Mouse (Mus musculus) T-helper 1 cell (primary cell): ENCODE data around the gene Myo1d.

ENCODE experiments used
- in situ Hi-C: fragments of 300-600 bp; cut with MboI, MseI; formaldehyde crosslinking; loops from one replicate; pipeline ENCODE4 v1.15.1; 2025; ENCODE audit warnings: high pct_unique_total_duplicates

The Myo1d gene

DNA sequence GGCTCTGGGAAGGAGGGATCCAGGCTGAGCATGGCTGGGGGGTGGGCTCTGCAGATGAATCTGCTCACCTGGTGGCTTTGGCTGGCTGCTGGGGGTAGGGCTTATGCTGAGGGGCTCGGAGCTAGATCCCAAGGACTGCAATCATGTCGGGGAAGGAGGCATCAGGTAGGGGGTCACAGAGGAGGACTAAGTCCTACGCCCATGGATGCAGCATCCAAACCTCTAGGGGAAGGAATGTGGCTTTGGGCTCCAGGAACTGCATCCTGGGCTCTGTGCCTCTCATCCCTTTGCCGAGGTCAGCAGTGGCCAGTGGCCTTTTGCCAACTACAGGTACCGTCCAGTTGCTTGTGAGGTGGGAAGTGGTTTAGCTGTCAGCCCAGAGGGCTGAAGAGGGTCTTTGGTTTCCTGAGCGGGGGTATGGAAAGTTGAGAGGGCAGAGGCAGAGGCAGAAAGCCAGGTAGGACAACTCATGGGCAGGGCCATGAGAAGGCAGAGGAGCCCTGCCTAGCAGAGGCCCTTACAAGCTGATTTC lies 296.2 kb downstream of the Myo1d start:
- in situ Hi-C loops = no loop called here

DNA sequence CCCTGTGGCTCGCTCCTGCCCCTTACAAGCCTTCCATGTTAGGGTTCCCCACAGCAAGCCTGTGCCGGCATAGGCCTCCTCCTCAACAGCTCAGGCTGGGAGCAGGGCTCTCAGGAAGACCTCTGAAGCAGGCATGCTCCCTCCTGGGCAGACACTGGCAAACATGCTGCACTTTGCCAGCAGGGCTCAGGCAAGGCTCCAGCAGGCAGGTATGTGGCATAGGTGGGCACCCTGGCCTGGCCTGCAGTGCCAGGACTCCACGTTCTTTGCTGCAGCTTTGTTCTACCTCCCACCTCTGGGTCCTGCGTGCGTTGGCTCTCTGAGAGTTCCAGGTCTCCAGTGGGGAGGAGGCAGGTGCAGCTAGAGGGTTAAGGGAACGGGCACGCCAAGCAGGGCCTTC lies 296.9 kb downstream of the Myo1d start:
- in situ Hi-C loops = no loop called here

DNA sequence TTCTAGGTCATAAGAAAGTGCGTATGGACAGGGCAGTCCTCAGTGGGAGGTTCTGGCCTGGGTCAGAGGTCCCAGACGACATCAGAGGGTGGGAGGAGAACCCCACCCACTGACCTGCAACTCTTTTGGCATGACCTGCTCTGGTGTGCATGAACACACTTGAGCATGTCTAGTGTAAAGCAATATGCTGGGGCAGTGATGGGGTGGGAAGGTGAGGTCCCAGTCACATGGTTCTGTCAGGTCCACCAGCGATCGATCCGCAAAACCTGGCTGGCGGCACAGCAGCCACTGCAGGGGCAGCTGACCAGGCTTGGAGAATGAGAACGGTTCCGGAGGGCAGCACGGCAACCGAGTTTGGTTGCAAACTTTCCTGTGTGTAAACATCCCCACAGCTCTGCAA lies 297.5 kb downstream of the Myo1d start:
- in situ Hi-C loops = no loop called here

DNA sequence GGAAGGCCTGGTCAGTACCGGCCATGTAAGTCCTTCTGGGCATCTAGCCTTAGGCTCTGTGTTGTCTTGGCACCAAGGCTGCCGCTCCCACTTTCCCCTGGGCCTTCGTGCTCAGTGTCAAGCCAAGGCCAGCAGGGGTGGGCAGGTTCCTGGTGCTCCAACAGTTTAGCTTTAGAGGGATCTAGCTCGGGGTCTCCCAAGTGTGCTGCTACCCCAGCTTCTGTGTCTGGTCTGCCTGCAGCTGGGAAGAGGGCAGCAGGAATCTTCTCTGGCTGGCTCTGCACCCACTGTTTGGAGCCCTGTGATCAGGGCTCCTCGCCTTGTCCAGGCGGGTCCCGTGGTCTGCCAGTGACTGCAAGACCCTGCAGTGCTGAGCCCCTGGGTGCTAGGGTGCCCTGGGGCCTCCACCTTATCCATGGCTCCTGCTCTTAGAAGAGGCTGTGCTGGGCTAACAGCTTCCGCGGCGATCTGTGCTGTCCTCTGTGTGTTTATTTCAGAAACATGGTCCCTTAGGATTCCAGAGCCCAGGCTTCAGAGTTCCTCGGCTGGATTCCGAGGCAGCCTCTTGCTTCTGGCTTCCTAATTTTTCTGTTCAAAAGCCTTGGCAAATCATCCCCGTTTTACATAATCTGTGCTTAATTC lies 298.3 kb downstream of the Myo1d start:
- in situ Hi-C loops = no loop called here

DNA sequence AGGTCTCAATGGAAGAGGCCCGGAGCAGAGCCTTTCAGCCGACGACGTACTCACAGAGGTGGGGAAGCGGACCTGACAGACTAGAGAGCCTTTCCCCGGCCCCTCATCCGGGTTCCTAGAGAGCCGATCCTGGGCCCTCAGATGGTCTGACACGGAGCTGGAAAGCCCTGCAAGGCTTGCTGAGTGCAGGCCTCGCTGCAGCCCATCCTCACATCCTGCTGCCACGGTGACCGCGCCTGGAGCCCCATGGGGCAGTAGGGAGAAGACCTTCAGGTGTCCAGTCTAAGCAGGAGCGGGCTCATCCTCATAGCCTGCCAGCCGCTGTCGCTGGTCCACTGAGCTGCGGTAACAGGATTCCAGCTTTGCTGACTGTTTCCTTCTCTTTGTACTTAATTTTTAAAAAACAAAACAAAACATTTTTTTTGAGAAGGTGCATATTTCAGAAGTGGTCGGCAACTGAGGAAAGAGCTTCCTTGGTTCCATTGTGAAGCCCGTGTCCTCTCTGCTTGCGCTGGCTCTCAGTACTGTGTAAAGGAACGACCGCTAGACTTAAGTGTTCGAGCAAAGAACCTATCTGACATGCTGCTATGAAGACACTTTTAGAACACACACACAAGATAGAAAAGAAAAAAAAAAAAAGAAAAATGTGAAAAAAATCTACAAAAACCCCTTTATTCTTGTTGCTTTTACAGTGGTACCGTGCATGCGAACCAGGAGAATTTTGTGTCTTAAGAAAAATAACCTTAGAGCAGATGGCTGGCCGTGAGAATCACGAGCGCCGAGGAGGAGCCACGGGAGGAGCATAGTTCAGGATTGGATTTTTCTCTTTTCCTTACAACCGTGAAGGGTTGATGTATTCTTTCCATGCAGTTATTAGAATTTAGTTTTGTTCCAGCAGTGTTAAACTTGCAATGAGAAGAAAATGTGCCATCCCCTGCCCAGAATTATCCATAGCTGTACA lies 299.6 kb downstream of the Myo1d start:
- in situ Hi-C loops = loop anchor here (5.0 kb wide), 1 partner anchor 47 kb away; no protein-coding TSS in a partner anchor

DNA sequence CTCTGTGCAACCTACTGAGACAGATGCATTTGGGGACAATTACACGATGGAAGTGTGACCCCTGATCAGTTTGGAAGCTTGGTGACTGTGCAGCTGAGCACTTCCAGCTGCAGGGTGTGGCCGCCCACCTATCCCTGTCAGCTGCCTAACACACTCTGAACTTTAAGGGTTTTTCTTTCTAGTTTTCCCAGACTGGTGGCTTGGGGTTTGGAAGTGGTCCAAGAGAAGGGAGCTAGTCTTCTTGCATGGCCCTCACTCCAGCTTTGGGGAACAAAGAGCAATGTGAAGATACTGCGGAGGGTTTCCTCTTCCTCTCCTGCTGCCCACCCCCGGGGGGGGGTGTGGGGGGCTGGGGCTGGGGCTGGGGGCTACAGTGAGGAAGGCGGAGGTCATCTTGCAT lies 300.4 kb downstream of the Myo1d start:
- in situ Hi-C loops = loop anchor here (5.0 kb wide), 1 partner anchor 48 kb away; no protein-coding TSS in a partner anchor

DNA sequence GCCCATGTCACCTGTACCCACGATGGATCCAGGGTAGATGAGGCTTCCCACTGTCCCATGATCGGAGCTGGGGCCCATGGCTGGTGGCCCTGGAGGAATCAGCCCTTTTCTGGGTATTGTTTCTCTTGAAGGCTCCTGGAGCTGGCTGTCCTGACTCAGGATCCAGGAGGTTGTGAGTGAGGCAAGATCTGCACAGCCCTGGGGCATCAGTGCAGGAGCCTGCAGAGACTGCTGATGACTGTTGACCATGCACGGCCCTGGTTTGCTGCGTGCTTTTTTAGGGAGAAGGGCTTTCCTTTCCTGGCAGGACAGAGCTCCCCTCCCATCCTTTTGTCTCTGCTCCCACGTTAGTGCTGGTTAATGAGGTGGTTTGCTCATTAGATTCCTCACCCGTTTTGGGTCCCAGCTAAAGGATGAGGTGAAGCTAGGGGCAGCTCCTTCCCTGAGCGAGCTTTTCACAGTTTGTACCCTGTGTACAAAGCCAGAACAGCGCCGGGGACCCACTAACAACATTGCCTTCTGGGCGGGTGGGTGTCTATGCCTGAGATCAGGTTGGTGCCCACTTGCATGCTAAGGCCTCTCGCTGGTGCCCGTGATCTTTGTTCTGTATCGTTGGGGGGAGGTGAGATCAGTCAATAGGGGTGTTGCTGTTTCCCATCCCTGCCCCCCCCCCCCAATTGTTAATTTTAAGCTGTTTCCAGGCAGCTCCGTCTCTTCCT lies 301.0 kb downstream of the Myo1d start:
- in situ Hi-C loops = loop anchor here (5.0 kb wide), 1 partner anchor 48 kb away; no protein-coding TSS in a partner anchor

DNA sequence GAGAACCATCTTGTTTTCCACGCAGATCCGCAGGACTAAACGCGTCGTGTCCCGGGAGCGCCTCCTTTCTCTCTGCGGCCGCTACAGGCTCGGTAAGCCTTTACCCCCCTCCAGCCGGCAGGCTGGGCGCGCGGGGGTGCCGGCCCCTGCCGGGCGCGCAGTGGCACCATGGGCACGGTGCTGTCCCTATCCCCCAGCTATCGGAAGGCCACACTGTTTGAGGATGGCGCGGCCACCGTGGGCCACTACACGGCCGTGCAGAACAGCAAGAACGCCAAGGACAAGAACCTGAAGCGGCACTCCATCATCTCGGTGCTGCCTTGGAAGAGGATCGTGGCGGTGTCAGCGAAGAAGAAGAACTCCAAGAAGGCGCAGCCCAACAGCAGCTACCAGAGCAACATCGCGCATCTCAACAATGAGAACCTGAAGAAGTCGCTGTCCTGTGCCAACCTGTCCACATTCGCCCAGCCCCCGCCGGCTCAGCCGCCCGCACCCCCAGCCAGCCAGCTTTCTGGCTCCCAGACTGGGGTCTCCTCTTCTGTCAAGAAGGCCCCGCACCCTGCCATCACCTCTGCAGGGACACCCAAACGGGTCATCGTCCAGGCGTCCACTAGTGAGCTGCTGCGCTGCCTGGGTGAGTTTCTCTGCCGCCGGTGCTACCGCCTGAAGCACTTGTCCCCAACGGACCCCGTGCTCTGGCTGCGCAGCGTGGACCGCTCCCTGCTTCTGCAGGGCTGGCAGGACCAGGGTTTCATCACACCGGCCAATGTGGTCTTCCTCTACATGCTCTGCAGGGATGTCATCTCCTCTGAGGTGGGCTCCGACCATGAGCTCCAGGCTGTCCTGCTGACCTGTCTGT lies 302.3 kb downstream of the Myo1d start:
- in situ Hi-C loops = loop anchor here (5.0 kb wide), 1 partner anchor 50 kb away; no protein-coding TSS in a partner anchor

DNA sequence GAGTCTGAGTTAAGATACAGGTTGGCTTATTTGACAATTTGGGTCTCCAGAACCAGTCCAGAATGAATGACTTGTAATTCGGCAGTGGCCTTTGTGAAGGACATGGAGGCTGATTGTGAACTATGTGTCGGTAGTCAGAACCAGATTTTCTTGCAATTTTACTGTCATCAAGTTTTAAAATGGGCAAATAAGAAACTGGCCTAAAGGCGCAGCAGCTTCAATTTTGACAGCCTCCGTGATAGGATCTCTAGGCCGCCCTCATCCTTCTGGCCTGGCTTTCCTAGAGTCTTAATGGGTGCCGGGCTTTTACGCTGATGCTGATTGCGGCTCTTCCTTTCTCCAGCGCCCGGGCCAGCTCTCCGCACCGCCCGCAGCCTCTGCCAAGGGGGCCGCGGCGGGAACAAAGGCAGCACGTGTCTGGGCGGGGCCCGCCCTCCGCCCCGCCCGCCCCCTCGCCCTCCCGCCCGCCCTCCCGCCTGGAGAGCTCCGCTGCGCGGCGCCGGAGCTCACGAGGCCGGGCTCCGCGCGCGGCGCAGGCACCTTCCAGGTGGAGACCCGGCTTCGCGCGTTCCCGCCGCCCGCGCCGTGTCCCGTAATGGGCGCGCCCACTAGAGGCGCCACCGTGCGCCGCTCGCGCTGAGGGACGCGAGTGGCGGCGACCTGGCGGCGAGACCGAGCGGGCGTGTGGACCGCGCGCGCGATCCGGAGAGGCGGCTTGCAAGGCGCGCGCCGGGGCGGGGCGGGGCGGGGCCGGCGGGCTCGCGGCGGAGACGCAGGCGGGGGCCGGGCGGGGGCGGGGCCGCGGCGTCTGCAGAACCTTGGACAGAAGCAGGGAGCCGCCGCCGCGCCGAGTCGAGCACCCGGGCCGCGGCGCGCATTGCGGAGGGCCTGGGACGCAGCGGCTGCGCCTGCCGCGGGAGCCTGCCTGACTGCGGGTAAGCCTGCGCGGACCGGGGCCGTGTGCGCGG lies 303.3 kb downstream of the Myo1d start, which contains the start of gene Cdk5r1:
Gene Cdk5r1, plus strand, starts transcription at position 802 of the 968 bp plus-strand sequence.
- in situ Hi-C loops = loop anchor here (5.0 kb wide), 1 partner anchor 51 kb away; no protein-coding TSS in a partner anchor

DNA sequence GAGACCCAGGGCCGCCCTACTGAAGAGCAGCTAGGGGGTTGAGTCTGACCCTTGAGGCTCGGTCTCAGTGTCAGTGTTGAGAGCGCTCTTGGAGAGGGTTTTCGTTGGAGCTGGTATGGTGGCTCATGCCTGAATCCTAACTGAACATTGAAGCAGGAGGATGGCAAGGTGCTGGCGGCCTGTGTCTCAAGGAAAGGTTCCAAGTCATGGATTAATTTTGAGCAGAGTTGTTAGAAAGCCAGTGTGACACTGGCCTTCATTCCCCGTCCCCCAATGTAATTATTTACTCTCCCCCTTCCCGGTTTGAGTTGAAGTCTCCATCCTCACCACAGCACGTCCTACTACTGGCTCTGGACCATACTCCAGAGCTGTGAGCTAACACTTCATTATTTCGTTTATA lies 304.3 kb downstream of the Myo1d start:
- in situ Hi-C loops = loop anchor here (5.0 kb wide), 1 partner anchor 52 kb away; no protein-coding TSS in a partner anchor

DNA sequence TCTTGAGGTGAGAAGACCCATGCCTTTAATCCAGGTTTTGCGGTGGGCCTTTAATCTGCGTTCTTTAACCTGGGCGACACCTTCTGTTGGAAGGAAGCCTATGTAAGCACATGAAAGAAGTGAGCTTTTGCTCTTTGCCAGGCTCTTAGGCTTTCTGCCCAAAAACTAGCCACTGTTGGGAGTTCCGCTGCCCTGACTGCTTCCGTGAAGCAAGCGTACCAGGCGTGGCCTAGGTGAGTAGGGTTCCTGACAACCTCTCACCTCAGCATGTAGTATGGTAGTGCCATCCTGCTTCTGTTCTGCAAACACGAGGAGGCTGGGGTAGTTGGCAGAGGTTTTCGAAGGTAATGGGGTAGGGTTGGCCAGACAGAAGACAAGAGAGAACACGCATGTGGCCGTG lies 305.0 kb downstream of the Myo1d start:
- in situ Hi-C loops = loop anchor here (5.0 kb wide), 2 partner anchors 43 to 52 kb away; no protein-coding TSS in a partner anchor

DNA sequence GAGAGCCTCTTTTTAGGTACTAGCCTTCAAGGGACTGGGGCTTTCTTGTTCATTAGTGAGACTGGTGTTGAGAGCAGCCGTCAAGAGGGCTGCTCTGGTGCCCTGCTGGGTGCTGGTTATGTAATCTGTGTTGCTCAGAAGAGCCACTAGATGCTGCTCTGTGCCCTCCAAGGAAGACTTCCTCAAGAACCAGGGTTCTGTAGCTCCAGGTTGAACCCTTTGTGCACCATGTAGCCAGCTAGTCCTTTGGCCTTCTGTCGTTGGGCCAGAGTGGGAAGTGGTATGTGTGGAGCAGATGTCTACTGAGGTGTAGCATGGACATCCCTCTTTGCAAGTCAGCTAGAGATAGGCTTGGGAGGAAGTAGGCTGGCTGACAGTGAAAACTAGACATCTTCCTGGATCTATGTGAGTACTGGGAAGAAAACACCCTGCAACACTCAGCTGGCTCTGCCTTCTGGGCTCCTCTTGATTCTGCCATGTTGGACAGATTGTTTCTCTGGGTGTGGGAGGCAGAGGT lies 305.6 kb downstream of the Myo1d start:
- in situ Hi-C loops = loop anchor here (5.0 kb wide), 1 partner anchor 42 kb away; no protein-coding TSS in a partner anchor

DNA sequence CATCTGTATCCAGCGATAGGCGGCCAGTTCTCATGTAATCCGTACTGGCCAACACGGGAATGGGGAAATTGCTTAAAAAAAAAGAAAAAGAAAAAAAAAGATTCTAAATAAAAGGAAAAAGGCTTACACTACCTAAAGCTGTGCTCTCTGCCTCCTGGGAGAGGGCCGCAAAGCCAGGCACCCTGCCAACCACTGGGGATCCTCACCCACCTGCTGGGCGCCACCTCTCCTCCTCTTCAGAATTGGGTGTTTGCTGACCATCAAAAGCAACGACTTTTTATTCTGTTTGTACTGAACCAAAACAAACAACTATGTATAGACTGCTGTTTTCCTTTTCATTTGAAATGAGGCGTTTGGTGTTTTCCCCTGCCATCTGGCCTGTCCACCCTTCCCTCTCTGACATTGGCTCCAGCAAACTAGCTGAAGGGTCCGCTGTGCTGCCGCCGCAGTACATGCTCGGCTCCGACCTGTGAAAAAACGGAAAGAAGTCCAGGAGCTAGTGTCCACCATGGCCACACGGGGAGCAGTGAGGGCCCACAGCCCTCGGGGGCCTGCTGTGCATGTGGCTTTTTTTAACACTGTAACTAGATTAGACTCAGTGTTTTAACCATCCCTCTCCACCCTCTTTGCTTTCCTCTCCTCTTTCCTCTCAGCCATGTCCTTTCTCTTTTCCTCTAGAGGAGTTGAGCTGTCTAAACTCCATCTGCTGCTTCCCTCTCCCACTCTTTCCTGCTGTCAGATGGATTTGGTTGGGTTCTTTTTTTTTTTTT lies 307.8 kb downstream of the Myo1d start:
- in situ Hi-C loops = loop anchor here (5.0 kb wide), 1 partner anchor 40 kb away; no protein-coding TSS in a partner anchor

DNA sequence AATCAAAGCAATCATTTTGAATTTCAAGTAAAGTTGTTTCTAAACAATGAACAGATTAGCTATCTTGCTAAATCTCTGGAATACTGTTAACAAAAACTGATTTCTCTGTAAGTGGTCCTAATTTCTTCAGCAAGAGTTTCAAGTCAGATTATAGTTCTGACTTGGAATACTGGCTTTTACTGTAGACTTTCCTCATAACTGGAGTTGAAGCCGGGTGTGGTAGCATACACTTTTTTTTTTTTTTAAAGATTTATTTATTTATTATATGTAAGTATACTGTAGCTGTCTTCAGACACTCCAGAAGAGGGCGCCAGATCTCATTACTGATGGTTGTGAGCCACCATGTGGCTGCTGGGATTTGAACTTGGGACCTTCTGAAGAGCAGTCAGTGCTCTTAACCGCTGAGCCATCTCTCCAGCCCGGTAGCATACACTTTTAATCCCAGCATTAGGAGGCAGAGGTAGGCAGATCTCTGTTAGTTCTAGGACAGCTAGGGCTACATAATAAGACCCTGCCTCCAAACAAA lies 316.2 kb downstream of the Myo1d start:
- in situ Hi-C loops = loop anchor here (5.0 to 10.0 kb wide), 2 partner anchors 99 to 201 kb away; no protein-coding TSS in a partner anchor

DNA sequence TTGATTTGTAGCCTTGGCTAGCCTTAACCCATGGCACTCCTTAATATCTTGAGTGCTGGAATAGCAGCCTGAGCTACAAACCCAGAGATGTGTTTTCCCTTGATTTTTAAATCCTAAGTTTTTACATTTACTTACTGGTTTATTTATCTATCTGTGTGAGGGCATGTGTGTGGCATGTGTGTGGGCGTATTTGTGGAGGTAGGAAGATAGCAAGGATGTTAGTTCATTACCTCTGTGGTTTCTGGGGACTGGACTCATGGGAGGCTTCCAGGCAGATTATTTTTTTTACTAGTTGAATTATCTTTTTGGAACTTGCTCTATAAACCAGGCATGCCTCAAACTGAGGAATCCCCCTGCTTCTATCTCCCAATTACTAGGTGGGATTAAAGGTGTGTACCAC lies 326.6 kb downstream of the Myo1d start:
- in situ Hi-C loops = no loop called here

DNA sequence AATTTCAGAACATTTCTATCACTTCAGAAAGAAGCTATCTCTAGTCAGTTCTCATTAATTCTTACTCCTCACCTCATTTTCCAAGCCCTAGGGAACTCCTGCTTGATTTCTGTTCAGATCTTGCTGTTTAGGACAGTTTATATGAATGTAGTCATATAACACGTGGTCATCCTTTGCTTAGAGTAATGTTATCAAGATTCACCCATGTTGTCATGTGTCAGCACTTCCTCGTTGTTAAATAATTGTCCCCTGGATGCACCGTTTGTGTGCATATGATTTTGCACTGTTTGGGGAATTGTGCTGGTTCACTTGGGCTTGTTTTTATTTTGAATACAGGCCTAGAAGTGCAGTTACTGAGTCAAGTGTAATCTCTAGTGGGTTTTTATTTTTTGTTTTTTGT lies 327.6 kb downstream of the Myo1d start:
- in situ Hi-C loops = no loop called here

DNA sequence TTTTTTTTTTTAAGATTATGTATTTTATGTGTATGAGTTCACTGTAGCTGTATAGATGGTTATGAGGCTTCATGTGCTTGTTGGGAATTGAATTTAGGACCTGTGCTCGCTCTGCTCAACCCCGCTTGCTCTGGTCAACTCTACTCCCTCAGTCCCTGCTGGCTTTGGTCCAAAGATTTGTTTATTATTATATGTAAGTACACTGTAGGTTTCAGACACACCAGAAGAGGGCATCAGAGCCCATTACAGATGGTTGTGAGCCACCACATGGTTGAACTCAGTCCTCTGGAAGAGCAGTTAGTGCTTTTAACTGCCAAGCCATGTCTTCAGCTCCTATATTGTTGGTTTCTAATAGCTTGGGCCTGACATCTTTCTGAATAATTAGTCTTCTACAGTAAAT lies 330.0 kb downstream of the Myo1d start:
- in situ Hi-C loops = no loop called here

DNA sequence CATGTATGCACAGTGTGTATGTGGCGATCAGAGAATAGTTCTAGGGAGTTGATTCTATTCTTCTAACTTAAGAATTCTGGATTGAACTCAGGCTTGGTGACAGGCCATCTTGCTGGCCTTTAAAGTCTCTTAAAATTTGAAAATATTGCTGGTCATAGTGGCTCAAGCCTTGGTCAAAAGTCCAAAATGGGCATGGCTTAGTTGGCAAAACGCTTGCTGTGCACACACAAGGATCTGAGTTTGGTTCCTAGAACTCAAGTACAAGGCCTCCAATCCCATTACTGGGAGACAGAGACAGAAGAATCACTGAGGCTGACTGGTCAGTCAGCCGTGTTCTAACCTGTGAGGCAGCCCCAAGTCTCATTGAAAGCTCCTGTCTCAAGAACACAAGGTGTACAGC lies 332.9 kb downstream of the Myo1d start:
- in situ Hi-C loops = no loop called here
